Mouse (Mus musculus) c-Kit-positive CD71-positive TER-119-negative erythroid progenitor cells, embryonic 14.5 days (primary cell): ENCODE measurements around the gene Atp6v1b1.

Experiments
- DNase-seq: peaks from one replicate; pipeline ENCODE4 v3.0.0-alpha.2; 2013; ENCODE audit warnings: low read depth

Gene Atp6v1b1

DNA sequence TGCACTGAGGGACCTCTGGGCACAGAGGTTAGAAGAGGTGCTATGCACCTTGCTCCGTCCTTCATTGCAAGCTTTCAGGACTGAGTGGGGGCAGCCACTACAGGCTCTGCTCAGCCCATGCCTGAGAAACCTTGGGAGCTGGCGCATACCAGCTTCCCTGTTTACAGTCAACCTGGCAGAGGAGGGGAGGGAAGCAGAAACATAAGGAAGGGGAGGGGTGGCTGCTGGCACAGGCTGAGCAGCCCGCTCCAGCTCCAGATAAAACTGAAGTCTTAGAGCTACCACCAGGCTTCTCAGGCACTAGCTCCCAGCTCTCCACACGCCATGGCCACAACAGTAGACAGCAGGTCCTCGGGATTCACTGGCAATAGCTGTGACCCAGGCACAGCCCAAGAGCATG lies at the start of gene Atp6v1b1:
Atp6v1b1 (plus strand) TSS at position 230 of the 400 bp plus-strand sequence.
- DNase-seq = no peak

- peak; percentile 32 for DNase-seq
Observed at GRCm38 (mm10) chr6:83693835-83694234, 49.0 kb upstream of the Atp6v1b1 start.

- DNase-seq = no peak
Observed at GRCm38 (mm10) chr6:83695731-83696130, 47.1 kb upstream of the Atp6v1b1 start.

DNA sequence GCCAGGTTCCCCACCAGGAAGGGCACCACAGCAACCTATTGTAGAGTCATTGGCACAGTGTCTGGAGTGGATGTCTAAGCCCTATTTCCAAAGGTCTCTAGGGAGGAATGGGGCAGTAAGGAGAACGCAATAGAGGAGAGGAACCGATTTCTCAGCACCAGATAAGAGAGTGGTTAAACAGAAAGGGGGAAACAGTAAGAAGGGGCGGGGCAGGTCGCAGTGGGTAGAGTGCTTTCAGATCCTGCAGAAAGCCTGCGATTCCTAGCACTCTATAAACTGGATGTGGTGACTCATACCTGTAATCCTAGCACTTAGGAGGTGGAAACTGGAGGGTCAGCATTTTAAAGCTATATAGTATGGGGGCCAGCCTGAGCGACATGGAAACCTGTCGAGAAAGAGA lies 46.1 kb upstream of the Atp6v1b1 start:
- DNase-seq = no peak

DNA sequence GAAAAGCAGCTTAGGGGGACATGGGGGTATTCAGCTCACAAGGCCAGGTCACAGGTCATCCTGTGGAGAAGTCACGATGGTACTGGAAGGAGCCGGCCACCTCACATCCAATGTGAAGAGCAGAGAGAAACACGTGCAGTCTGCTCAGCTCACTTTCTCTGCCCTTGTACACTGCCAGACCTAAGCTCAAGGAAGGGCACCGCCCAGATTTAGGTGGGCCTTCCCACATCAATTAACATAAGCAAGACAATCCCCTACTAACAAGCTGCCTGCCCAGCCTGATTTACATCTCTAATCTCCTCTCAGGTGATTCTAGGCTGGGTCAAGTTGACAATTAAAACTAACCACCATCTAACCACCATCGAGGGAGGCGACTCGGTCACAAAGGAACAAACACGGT lies 44.9 kb upstream of the Atp6v1b1 start:
- DNase-seq = no peak

DNA sequence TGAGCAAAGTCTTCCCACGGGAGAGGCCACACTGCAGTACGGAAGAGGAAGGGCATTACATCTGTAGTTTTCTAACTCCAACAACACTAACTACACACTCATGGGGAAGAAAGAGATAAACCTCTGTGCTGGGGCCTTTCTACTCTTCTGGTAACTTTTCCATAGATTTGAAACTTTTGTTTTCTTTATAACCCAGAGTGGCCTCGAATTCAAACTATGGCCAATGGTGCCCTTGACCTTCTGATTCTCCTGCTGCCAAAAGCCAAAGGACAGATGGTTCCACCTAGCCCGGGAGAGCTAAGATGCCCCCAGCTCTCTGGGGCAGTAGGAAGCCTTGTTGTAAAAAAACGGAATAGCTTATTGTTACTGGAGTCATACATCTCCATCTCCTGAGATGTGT lies 42.8 kb upstream of the Atp6v1b1 start:
- no peak for DNase-seq

DNA sequence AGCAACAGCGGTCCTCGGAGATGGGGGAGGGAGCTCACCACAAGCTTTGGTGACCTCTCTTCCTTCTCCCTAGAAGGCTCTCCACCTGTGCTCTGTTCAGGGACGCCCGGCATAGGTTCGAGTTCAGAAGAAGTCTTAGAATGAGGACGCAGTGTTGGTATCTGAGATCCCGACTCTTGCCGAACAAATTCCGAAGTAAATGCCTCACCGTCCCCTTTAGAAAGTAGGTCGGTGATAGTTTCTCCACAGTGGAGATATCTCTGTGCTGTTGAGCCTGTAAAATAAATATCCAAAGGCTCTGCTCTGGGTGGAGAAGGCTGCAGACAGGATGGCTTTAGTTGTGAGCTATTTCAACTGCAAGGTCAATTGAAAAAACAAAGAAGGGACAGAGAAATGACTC lies 41.8 kb upstream of the Atp6v1b1 start:
- DNase-seq = no peak

DNA sequence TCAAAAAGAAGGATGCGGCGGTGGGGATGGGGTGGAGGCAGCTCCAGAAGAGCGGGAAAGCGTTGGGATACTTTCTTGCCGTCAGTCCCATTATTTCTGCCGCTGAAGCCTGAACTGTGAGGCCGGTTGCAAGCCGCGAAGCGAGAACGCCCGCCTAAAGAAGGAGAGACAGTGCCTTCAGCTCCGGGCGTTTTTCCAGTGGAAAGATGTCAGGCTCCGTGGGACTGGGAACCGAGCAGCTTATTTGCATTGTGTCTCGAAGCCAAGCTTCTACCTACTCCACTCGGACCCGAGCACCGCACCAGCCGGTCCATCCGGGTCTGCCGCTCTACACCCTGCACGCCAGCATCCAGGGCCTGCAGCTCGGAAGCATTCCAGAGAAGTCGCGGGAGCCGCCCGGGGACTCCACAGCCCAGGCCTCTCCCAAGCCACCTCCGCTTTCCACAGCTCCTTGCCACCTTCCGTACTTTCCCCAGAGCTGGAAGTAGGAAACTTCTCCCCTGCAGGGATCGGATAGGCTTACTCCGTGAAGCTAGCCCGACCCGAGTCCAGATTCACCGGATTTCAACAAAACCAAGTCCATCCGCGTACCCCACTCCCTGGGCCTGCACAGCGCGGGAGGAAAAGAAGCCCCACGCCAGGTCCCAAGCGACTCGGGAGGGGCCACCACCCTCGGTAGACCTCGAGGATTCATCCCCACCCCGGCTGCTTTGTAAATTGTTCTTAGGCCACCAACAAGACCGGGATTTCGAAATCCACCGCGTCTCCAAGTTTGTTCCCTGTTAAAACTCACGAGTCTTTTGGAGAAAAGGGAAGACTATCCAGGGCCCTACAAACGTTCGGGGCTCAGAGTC lies 40.4 kb upstream of the Atp6v1b1 start:
- no peak for DNase-seq

- DNase-seq = no peak
Observed at GRCm38 (mm10) chr6:83703000-83703721, 39.6 kb upstream of the Atp6v1b1 start.

GRCm38 (mm10) chr6:83703722-83704078 lies 39.1 kb upstream of the Atp6v1b1 start:
- no peak for DNase-seq

DNA sequence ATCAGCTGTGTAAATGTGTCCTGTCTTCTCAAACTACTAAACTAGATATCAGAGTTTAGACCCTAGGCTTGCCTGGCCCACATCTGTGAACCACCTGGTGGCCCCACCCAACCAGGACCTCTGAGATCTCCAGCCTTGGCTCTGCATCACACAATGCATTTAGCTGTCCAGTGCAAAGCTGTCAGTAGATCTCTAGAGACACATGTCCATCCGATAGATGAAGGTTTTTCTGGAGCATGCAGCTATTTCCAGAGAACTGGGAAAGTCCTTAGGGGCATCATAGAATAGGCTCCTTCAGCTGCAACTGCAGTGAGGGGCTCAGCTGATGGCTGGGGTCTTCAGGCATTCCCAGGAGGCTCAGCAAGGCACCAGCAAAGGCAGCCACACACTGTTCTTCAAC lies 38.5 kb upstream of the Atp6v1b1 start:
- no peak for DNase-seq

- no peak for DNase-seq
Observed at GRCm38 (mm10) chr6:83704701-83705100, 38.1 kb upstream of the Atp6v1b1 start.

- DNase-seq = no peak
Observed at GRCm38 (mm10) chr6:83707738-83708510, 34.9 kb upstream of the Atp6v1b1 start.

GRCm38 (mm10) chr6:83710361-83711066 lies 32.3 kb upstream of the Atp6v1b1 start:
- no peak for DNase-seq

DNA sequence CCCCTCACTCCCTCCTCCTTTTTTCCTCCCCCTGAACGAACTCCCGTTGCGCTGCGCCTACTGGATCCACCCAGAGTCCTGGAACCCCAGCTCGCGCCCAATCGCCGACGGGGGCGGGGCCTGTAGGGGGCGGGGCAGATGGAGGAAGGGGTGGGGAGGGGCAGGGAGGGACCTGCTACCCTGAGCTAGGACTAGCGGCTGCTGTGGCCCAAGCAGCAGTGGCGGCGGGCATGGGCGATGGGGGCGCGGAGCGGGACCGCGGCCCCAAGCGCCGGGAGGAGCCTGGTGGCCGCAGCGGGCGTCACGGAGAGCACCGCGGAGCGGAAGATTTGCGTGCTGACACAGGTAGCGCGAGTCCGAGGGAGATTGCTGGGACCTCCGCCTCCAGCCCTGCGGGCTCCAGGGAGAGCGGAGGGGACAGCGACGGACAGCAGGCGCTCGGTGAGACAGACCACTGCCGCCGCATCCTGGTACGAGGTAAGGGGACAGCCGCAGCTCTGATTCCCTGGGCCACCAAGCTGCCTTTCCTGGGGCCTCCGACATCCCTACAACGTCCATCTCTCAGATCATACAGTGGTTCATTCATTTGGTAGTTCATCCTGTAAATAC lies 31.6 kb upstream of the Atp6v1b1 start, which contains the start of gene Vax2:
Vax2 (plus strand) TSS at position 198 of the 609 bp plus-strand sequence.
- peak; percentile 35 for DNase-seq

GRCm38 (mm10) chr6:83711725-83712475 lies 30.9 kb upstream of the Atp6v1b1 start:
- DNase-seq = no peak

- no peak for DNase-seq
Observed at GRCm38 (mm10) chr6:83713271-83714136, 29.3 kb upstream of the Atp6v1b1 start.

- DNase-seq = no peak
Observed at GRCm38 (mm10) chr6:83714221-83715123, 28.3 kb upstream of the Atp6v1b1 start.
